Mouse (Mus musculus) C2C12 (cell line): Measurements from ENCODE around the gene Bricd5. TPM values are rescaled to one million over a fixed set of nuclear protein-coding genes. Genes with fewer than 3 reads are reported as not detected.

ENCODE experiments used
- H3K27me3 ChIP-seq: one replicate; pipeline ENCODE4 v1.6.1; 2011; ENCODE audit not compliant: control insufficient read depth, insufficient read depth, insufficient read length
- H3K36me3 ChIP-seq: one replicate; pipeline ENCODE4 v1.6.1; 2011; ENCODE audit not compliant: control insufficient read depth, insufficient read depth
- H3K4me3 ChIP-seq: one replicate; pipeline ENCODE4 v1.5.1; 2011; ENCODE audit warnings: mild to moderate bottlenecking, control low read depth; ENCODE audit not compliant: poor library complexity, insufficient read depth, severe bottlenecking
- H3K79me2 ChIP-seq: one replicate; pipeline ENCODE4 v1.6.1; 2011; ENCODE audit not compliant: control insufficient read depth, insufficient read depth
- H3K79me3 ChIP-seq: one replicate; pipeline ENCODE4 v1.6.1; 2011; ENCODE audit warnings: low read depth, control low read depth
- H3ac ChIP-seq: one replicate; pipeline ENCODE3; 2011; ENCODE audit warnings: low read depth; ENCODE audit not compliant: control insufficient read depth, insufficient read length
- CEBPB ChIP-seq: IDR thresholded peaks from one replicate; pipeline ENCODE4 v1.6.1; 2011; ENCODE audit warnings: low read depth, mild to moderate bottlenecking, control low read depth, moderate library complexity
- CTCF ChIP-seq: IDR thresholded peaks from one replicate; pipeline ENCODE4 v1.5.1; 2011; ENCODE audit not compliant: control insufficient read depth, insufficient read depth, insufficient read length
- FOSL1 ChIP-seq: IDR thresholded peaks from one replicate; pipeline ENCODE4 v1.8.0; 2011; ENCODE audit warnings: mild to moderate bottlenecking, low read length; ENCODE audit not compliant: poor library complexity, insufficient read depth, severe bottlenecking
- MAX ChIP-seq: IDR thresholded peaks from one replicate; pipeline ENCODE4 v1.6.1; 2011; ENCODE audit warnings: mild to moderate bottlenecking, control low read depth
- MYOD1 ChIP-seq: IDR thresholded peaks from one replicate; pipeline ENCODE4 v1.6.1; 2011; ENCODE audit warnings: low read depth; ENCODE audit not compliant: control insufficient read depth, insufficient read length
- MYOG ChIP-seq: IDR thresholded peaks from one replicate; pipeline ENCODE4 v1.6.1; 2011; ENCODE audit not compliant: control insufficient read depth, insufficient read length; ENCODE audit errors: extremely low read depth
- USF1 ChIP-seq: IDR thresholded peaks from one replicate; pipeline ENCODE4 v1.6.1; 2011; ENCODE audit warnings: low read depth, mild to moderate bottlenecking, control low read depth, moderate library complexity
- polyA plus RNA-seq: library from polyadenylated mRNA; unstranded; fragments of >200 nt; fragmentation: generic; extraction: Trizol; gene quantifications from one replicate; pipeline ENCODE4 v1.2.1, GENCODE M21; 2012; ENCODE audit warnings: missing spikeins

Bricd5 gene
- polyA plus RNA-seq, 1 experiment, result 0.06 TPM

DNA sequence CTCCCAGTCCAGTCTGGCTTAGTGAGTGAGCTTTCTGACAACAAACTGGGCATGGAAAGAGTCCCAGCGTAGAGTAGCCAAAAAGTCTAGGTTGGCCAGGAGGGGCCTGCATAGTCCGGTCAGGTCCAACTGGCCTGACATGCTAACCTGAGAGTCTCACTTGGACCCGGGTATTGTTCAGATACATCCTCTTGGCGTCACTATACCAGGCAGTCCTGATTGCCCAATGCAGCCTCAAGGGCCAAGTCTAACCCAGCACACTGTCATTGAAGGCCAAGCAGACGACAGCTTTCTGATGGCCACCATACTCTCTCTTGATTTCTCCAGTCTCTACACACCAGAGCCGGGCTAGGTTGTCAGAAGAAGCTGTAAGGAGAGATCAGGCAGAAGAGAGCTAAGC is 1.9 kb downstream of the Bricd5 start:
- H3K79me3 ChIP-seq, result peaks cover 20% of the 10 kb centered on the region
- peaks cover 36% of the 10 kb centered on the region for H3K79me2 ChIP-seq
- no peak overlapping the region for H3ac ChIP-seq
- H3K27me3 ChIP-seq, result no peaks in the 10 kb centered on the region
- peaks cover 47% of the 10 kb centered on the region for H3K36me3 ChIP-seq
- H3K4me3 ChIP-seq, result no peak overlapping the region
- TF ChIP-seq CTCF, result no peak

DNA sequence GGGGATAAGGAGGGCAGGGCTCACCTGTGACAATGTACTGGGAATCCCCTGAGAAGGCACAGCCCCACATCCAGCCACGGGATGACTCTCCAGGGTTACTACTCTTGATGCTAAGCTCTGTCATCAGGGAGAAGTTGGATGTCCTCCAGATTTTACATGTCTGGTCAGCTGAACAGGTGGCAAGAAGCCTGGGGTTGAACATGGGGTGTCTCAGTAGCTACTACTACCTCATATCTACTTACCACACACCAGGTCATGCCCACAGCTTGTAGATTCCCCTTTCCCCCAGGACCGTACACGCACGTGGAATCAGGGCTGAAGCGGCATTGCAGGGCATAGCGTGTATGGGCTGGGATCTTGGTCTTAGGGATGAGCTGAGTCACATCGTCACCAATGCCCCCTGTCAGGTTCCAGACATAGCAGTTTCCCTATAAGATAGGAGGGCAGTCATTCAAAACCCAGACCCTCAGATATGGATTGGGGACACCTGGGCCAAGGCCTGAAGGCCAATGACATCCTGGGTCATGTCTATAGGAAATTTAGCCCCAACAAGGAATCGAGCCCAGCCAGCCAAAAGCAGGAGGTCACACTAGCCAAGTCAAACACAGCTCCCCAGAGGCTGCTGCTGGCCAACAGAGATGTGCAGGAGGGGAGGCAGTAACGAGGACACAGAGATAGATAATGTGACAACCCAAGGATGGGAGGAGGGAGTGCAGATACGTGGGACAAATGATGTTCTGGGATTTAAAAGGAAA is 2.5 kb downstream of the Bricd5 start:
- Histone ChIP-seq H3K79me2 (peaks cover 30% of the 10 kb centered on the region), H3K27me3 (no peaks in the 10 kb centered on the region), H3K79me3 (peaks cover 16% of the 10 kb centered on the region), H3K36me3 (peaks cover 47% of the 10 kb centered on the region), H3K4me3 (no peak overlapping the region), H3ac (no peak overlapping the region)
- TF ChIP-seq MYOG, result no peak
- no peak for TF ChIP-seq CEBPB
- TF ChIP-seq MYOD1, result no peak
- TF ChIP-seq MAX, result no peak
- TF ChIP-seq USF1, result no peak
- no peak for TF ChIP-seq FOSL1
- no peak for TF ChIP-seq CTCF

DNA sequence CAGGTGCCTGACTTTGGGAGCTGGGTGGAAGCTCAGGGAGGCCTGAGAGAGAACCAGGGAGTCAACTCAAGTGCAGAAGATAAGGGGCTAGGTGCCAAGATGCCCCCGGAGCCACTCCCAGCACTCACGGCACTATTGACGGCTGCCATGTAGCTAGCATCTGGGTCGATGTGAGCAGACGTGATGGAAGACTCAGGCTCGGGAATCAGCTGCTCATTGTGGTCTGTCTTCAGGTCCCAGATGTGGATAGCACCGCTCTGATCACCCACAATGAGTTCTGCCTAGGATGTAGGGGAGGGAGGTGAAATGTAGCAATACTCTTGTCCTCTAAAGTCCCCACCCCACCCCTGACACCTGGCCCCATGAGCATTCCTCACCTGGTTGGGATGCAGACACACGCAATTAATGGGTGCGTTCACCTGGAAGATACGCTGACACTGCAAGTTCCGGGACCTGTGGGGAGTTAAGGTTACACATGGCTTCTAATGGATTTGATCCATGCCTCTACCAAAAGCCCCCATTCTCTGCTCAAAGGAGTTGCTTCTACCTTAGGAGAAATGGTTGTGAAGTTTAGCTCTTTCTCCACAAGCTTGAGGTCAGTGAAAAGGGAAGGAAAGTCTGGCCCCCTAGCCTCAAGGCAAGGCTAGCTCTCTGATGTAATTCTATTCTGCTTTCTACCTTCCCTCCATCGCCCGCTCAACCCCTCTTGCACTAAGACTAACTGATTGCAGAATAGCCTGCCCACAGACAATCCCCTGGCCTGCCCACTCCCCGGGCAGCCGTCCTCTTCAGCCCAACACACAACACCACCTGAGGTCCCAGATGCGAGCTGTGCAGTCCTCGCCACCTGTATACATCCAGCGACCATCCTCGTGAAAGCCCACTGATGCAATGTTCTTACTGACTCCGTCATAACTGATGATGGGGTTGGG is 3.6 kb downstream of the Bricd5 start:
- Histone ChIP-seq H3K27me3 (no peaks in the 10 kb centered on the region), H3K36me3 (peaks cover 43% of the 10 kb centered on the region), H3K4me3 (no peak overlapping the region), H3K79me3 (peaks cover 7% of the 10 kb centered on the region), H3ac (no peak overlapping the region), H3K79me2 (peaks cover 19% of the 10 kb centered on the region)
- TF ChIP-seq USF1, result no peak
- no peak for TF ChIP-seq CTCF
- TF ChIP-seq CEBPB, result no peak
- no peak for TF ChIP-seq MYOG
- TF ChIP-seq FOSL1, result no peak
- no peak for TF ChIP-seq MYOD1
- no peak for TF ChIP-seq MAX

DNA sequence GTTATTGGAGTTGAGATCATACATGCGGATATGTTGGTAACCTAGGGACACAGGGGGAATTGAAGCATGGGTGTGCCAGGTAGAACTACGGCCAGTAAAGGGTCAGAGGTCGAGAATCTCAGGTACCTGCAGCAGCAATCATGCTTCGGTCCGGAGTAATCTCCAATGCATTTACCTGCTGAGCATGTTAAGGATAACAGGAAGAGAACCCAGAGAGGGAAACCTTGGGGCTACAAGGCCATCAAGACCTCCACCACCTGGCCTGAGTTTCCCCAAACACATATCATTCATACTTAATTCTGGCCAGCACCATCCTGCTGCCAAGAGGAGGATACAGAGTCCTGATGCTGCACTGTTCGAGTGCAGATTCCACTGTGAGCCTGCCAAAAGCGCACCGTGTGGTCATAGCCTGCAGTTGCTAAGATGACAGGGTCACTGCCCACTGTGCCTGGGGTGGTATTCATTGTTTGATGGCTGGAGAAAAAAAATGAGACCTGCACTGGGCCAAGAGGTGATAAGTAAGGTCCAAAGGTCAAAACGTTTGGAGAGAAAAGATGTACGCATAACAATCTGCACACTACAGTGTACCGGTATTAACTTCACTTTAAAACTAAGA is 4.4 kb downstream of the Bricd5 start:
- peak overlapping the region; percentile 43 for H3ac ChIP-seq
- peaks cover 38% of the 10 kb centered on the region for H3K36me3 ChIP-seq
- H3K4me3 ChIP-seq, result peak overlapping the region; percentile 49
- no peaks in the 10 kb centered on the region for H3K27me3 ChIP-seq
- H3K79me2 ChIP-seq, result peaks cover 13% of the 10 kb centered on the region
- no peak for TF ChIP-seq MYOG
- peaks cover 3% of the 10 kb centered on the region for H3K79me3 ChIP-seq

GRCm38 (mm10) chr17:24478663-24479380 is 5.1 kb downstream of the Bricd5 start, which contains the start of gene Mlst8:
TSS of gene Mlst8 (minus strand) at chr17:24479078.
- H3K36me3 ChIP-seq, result peaks cover 31% of the 10 kb centered on the region
- peak within 1 kb of the TSS; percentile 96 for H3ac ChIP-seq
- TF ChIP-seq CTCF (peak; percentile 91), FOSL1 (no peak)
- peaks cover 3% of the 10 kb centered on the region for H3K79me3 ChIP-seq
- H3K27me3 ChIP-seq, result no peaks in the 10 kb centered on the region
- peaks cover 13% of the 10 kb centered on the region for H3K79me2 ChIP-seq
- H3K4me3 ChIP-seq, result peak within 1 kb of the TSS; percentile 49
